ENCODE assay signal across 8 mouse cellular contexts in genomic region chr13:21326191-21326590, GRCm38 (mm10). TPM values are rescaled to one million over a fixed set of nuclear protein-coding genes. Genes with fewer than 3 reads are reported as not detected.
A peak's percentile ranks its signal among the peaks of the same experiment; 100 is the strongest.
DNase-seq lines count a peak whose midpoint lies in the region; ATAC-seq lines count a peak whose summit lies in the region.
"Had no signal": no experiment of that assay in that cellular context is flagged by ENCODE, and none has a peak within 500 bp of the region (broad histone marks: within the 10 kb centered on the region; RNA-seq: fewer than 3 reads in every experiment).

No protein-coding gene starts in this region.

- H3K4me2 ChIP-seq in embryonic facial prominence, embryonic 12.5 days (replicated peaks), result peak overlapping the region; percentile 65
- peak overlapping the region; percentile 58 for H3K4me2 ChIP-seq in hindbrain, embryonic 14.5 days (replicated peaks)

- no peak overlapping the region for H3K27ac ChIP-seq in embryonic facial prominence, embryonic 12.5 days
- no peak overlapping the region for H3K27ac ChIP-seq in hindbrain, embryonic 14.5 days

- 0 out of 2 replicates have a peak, but pooled peaks cover 6% of the 10 kb centered on the region for H3K27me3 ChIP-seq in embryonic facial prominence, embryonic 12.5 days
- peaks cover 12% of the 10 kb centered on the region for H3K27me3 ChIP-seq in hindbrain, embryonic 14.5 days (ENCODE audit: control insufficient read depth, insufficient read depth, low read length)

- peak; percentile 5 for DNase-seq in 3134 (ENCODE audit: extremely low read depth, insufficient read length, low spot score)
- peak; percentile 63 for DNase-seq in 416B (ENCODE audit: low read depth)
- peak; percentile 46 for DNase-seq in hindbrain, embryonic 14.5 days (ENCODE audit: low spot score)
- peak; percentile 31 for DNase-seq in lung, postnatal 36 days
- DNase-seq in spleen, adult 12 weeks (ENCODE audit: low spot score), result no peak
- DNase-seq in layer of hippocampus, postnatal 10 days (ENCODE audit: low spot score in 2 of 2), result no peak

- H3K4me3 ChIP-seq in embryonic facial prominence, embryonic 12.5 days, result peak overlapping the region; percentile 46; the same call in 1 of the 2 replicates
- peak overlapping the region; percentile 33; the same call in 1 of the 2 replicates for H3K4me3 ChIP-seq in hindbrain, embryonic 14.5 days (replicated peaks; ENCODE audit: low read length)

- 0 out of 2 replicates have a peak, but pooled peaks cover 4% of the 10 kb centered on the region for H3K4me1 ChIP-seq in embryonic facial prominence, embryonic 12.5 days
- peaks cover 4% of the 10 kb centered on the region; the same call in 1 of the 2 replicates for H3K4me1 ChIP-seq in hindbrain, embryonic 14.5 days (replicated peaks; ENCODE audit: control insufficient read depth, insufficient read depth, low read length)

- H3K9ac ChIP-seq in embryonic facial prominence, embryonic 12.5 days, result no peak overlapping the region
- H3K9ac ChIP-seq in hindbrain, embryonic 14.5 days, result no peak overlapping the region

- ATAC-seq in embryonic facial prominence, embryonic 12.5 days (ENCODE audit: insufficient number of reproducible peaks, insufficient read depth, low FRiP score, low TSS enrichment), result no peak
- no peak for ATAC-seq in hindbrain, embryonic 14.5 days (ENCODE audit: low FRiP score)

- no peaks in the 10 kb centered on the region for H3K36me3 ChIP-seq in embryonic facial prominence, embryonic 12.5 days
- H3K36me3 ChIP-seq in hindbrain, embryonic 14.5 days (replicated peaks; ENCODE audit: control insufficient read depth, insufficient read depth), result no peaks in the 10 kb centered on the region

- no peaks in the 10 kb centered on the region for H3K9me3 ChIP-seq in embryonic facial prominence, embryonic 12.5 days
- no peaks in the 10 kb centered on the region for H3K9me3 ChIP-seq in hindbrain, embryonic 14.5 days (ENCODE audit: control insufficient read depth, low read length)

- 8% methylated on average over 4 of the region's 4 CpGs for WGBS in embryonic facial prominence, embryonic 12.5 days
- WGBS in hindbrain, embryonic 14.5 days, result 13% methylated on average over 4 of the region's 4 CpGs

RNA-seq across cellular contexts. Expression of gene Gpx6, which starts 14.3 kb away (rescaled TPM):
- 0.13 and 0.55 TPM in 2 replicates for polyA plus RNA-seq in embryonic facial prominence, embryonic 12.5 days (2016; fragmentation: Nextera tagmentation; extraction: Ambion mirVana)
- polyA plus RNA-seq in hindbrain, embryonic 14.5 days (2014; fragmentation: Nextera tagmentation; extraction: Ambion mirVana), result 0.15 TPM in 1 of 2 replicates, not detected in the other
- total RNA-seq in layer of hippocampus, postnatal 10 days (2021), result not detected
- total RNA-seq: layer of hippocampus, adult 18-20 months had no signal

RNA-seq across cellular contexts. Expression of gene Olfr1367, which starts 20.5 kb away (rescaled TPM):
- polyA plus RNA-seq in embryonic facial prominence, embryonic 12.5 days (2016; fragmentation: Nextera tagmentation; extraction: Ambion mirVana), result not detected in 2 replicates
- not detected in 2 replicates for polyA plus RNA-seq in hindbrain, embryonic 14.5 days (2014; fragmentation: Nextera tagmentation; extraction: Ambion mirVana)
- total RNA-seq in layer of hippocampus, postnatal 10 days (2021), result not detected
- total RNA-seq: layer of hippocampus, adult 18-20 months had no signal

RNA-seq across cellular contexts. Expression of gene Gpx5, which starts 33.7 kb away (rescaled TPM):
- not detected in 2 replicates for polyA plus RNA-seq in embryonic facial prominence, embryonic 12.5 days (2016; fragmentation: Nextera tagmentation; extraction: Ambion mirVana)
- polyA plus RNA-seq in hindbrain, embryonic 14.5 days (2014; fragmentation: Nextera tagmentation; extraction: Ambion mirVana), result not detected in 2 replicates
- total RNA-seq in layer of hippocampus, postnatal 10 days (2021), result not detected
- total RNA-seq: layer of hippocampus, adult 18-20 months had no signal

RNA-seq across cellular contexts. Expression of gene Zscan12, which starts 36.4 kb away (rescaled TPM):
- polyA plus RNA-seq in embryonic facial prominence, embryonic 12.5 days (2016; fragmentation: Nextera tagmentation; extraction: Ambion mirVana), result 17.4 and 19.2 TPM in 2 replicates
- polyA plus RNA-seq in hindbrain, embryonic 14.5 days (2014; fragmentation: Nextera tagmentation; extraction: Ambion mirVana), result 11.6 and 12.5 TPM in 2 replicates
- total RNA-seq in layer of hippocampus, postnatal 10 days (2021), result 10 to 100 TPM in 1 of 2 experiments, 1 to 10 TPM in 1; 9.9 to 10.2 TPM

Comparison
In these comparisons a context has a peak if more than half of its experiments do, and no peak if none do; other contexts are left out.
1. DNase-seq: peak in 3134 (single experiment), 416B (single experiment), hindbrain, embryonic 14.5 days (single experiment) and lung, postnatal 36 days (single experiment); none in spleen, adult 12 weeks (single experiment) and layer of hippocampus, postnatal 10 days (0 of 2).